10 mouse cellular contexts compared by ENCODE assay signal in genomic region chr7:140971479-140972171, GRCm38 (mm10). TPM values are rescaled to one million over a fixed set of nuclear protein-coding genes. Genes with fewer than 3 reads are reported as not detected.
DNase-seq lines count a peak whose midpoint lies in the region; ATAC-seq and TF ChIP-seq lines count a peak whose summit lies in the region.
"Had no signal": no experiment of that assay in that cellular context is flagged by ENCODE, and none has a peak within 500 bp of the region (broad histone marks: within the 10 kb centered on the region; RNA-seq: fewer than 3 reads in every experiment).

No protein-coding gene starts in this region.

- H3K4me1 ChIP-seq in heart, postnatal 0 days (ENCODE audit: control insufficient read depth, insufficient read depth) = peaks cover 6% of the 10 kb centered on the region; the same call in 1 of the 2 replicates
- H3K4me1 ChIP-seq in limb, embryonic 14.5 days (ENCODE audit: control insufficient read depth, insufficient read depth, low read length) = peaks cover 29% of the 10 kb centered on the region
- peaks cover 44% of the 10 kb centered on the region for H3K4me1 ChIP-seq in stomach, embryonic 15.5 days
- H3K4me1 ChIP-seq in midbrain, postnatal 0 days (ENCODE audit: insufficient read depth, low read length) = no peaks in the 10 kb centered on the region

- TF ChIP-seq POLR2A in limb, embryonic 14.5 days (IDR thresholded peaks at IDR 0.05; ENCODE audit: borderline replicate concordance, extremely low read depth, insufficient read depth, insufficient read length) = no peak

- H3K4me3 ChIP-seq in gastrocnemius, adult 2 months = peak overlapping the region; percentile 9; the same call in 1 of the 2 replicates
- no peak overlapping the region for H3K4me3 ChIP-seq in heart, postnatal 0 days (ENCODE audit: low read depth, low read length)
- no peak overlapping the region for H3K4me3 ChIP-seq in limb, embryonic 14.5 days (replicated peaks; ENCODE audit: low read length)
- H3K4me3 ChIP-seq in stomach, embryonic 15.5 days (replicated peaks) = no peak overlapping the region
- no peak overlapping the region for H3K4me3 ChIP-seq in midbrain, postnatal 0 days (ENCODE audit: low read depth, low read length)
- H3K4me3 ChIP-seq: midbrain, embryonic 13.5 days had no signal

- intact Hi-C loops in gastrocnemius, adult 2 months (cut with DNase I) = no loop called here
- intact Hi-C loops in gastrocnemius, postnatal 36 days (cut with DNase I) = no loop called here
- intact Hi-C loops in left cerebral cortex, postnatal 14 days (cut with DNase I) = no loop called here

- no peak overlapping the region for H3K9ac ChIP-seq in heart, postnatal 0 days (replicated peaks; ENCODE audit: low read depth, low read length)
- H3K9ac ChIP-seq in limb, embryonic 14.5 days (ENCODE audit: low read depth, low read length, severe bottlenecking) = no peak overlapping the region
- H3K9ac ChIP-seq in stomach, embryonic 15.5 days = no peak overlapping the region
- H3K9ac ChIP-seq in midbrain, postnatal 0 days (replicated peaks; ENCODE audit: low read length, poor library complexity, severe bottlenecking) = no peak overlapping the region
- H3K9ac ChIP-seq: midbrain, embryonic 13.5 days had no signal

- no peak for TF ChIP-seq EP300 in heart, postnatal 0 days (IDR thresholded peaks at IDR 0.05; ENCODE audit: low read depth)

- 0 out of 2 replicates have a peak, but pooled peaks cover 16% of the 10 kb centered on the region for H3K27me3 ChIP-seq in heart, postnatal 0 days (ENCODE audit: control insufficient read depth, insufficient read depth, low read length)
- H3K27me3 ChIP-seq in limb, embryonic 14.5 days (ENCODE audit: control insufficient read depth, insufficient read depth, low read length) = no peaks in the 10 kb centered on the region
- no peaks in the 10 kb centered on the region for H3K27me3 ChIP-seq in stomach, embryonic 15.5 days (replicated peaks)
- H3K27me3 ChIP-seq in midbrain, postnatal 0 days (ENCODE audit: insufficient read depth, low read length) = no peaks in the 10 kb centered on the region

- no peak overlapping the region for H3K4me2 ChIP-seq in heart, postnatal 0 days (ENCODE audit: low read depth, low read length)
- no peak overlapping the region for H3K4me2 ChIP-seq in limb, embryonic 14.5 days (replicated peaks; ENCODE audit: low read depth, low read length, severe bottlenecking)
- 0 out of 2 replicates have a peak overlapping the region, but pooled peaks have one; percentile 14 for H3K4me2 ChIP-seq in stomach, embryonic 15.5 days
- no peak overlapping the region for H3K4me2 ChIP-seq in midbrain, postnatal 0 days (ENCODE audit: low read depth, low read length, poor library complexity, severe bottlenecking)
- H3K4me2 ChIP-seq: midbrain, embryonic 13.5 days had no signal

- DNase-seq in gastrocnemius, adult 2 months = no peak
- no peak for DNase-seq in gastrocnemius, postnatal 36 days
- DNase-seq in heart, postnatal 0 days (ENCODE audit: low spot score) = no peak
- DNase-seq in limb, embryonic 14.5 days (ENCODE audit: low spot score) = peak; percentile 68
- no peak for DNase-seq in left cerebral cortex, postnatal 14 days (ENCODE audit: low spot score in 2 of 2)
- DNase-seq in gastrocnemius, postnatal 10 days = no peak
- DNase-seq in midbrain, postnatal 0 days (ENCODE audit: low spot score) = no peak

- peak; percentile 60; the same call in 1 of the 2 replicates for ATAC-seq in heart, postnatal 0 days (ENCODE audit: insufficient read depth, low read depth)
- peak; percentile 68 for ATAC-seq in limb, embryonic 14.5 days (ENCODE audit: low FRiP score, low read depth)
- peak; percentile 61; the same call in 1 of the 2 replicates for ATAC-seq in stomach, embryonic 15.5 days (ENCODE audit: insufficient read depth, low FRiP score, low read depth)
- no peak for ATAC-seq in midbrain, postnatal 0 days (ENCODE audit: low FRiP score)
- ATAC-seq: inflammation-experienced regulatory T-cells, adult 6 months; midbrain, embryonic 13.5 days had no signal

- H3K27ac ChIP-seq in gastrocnemius, adult 2 months = peak overlapping the region; percentile 84
- peak overlapping the region; percentile 66 for H3K27ac ChIP-seq in heart, postnatal 0 days (ENCODE audit: low read depth)
- H3K27ac ChIP-seq in limb, embryonic 14.5 days (replicated peaks; ENCODE audit: low read depth, low read length) = peak overlapping the region; percentile 55; the same call in 1 of the 2 replicates
- peak overlapping the region; percentile 93 for H3K27ac ChIP-seq in stomach, embryonic 15.5 days
- H3K27ac ChIP-seq in midbrain, postnatal 0 days (ENCODE audit: low read depth, low read length) = no peak overlapping the region
- H3K27ac ChIP-seq: midbrain, embryonic 13.5 days had no signal

- H3K9me3 ChIP-seq in heart, postnatal 0 days (replicated peaks; ENCODE audit: control insufficient read depth, low read length) = no peaks in the 10 kb centered on the region
- no peaks in the 10 kb centered on the region for H3K9me3 ChIP-seq in limb, embryonic 14.5 days (ENCODE audit: control insufficient read depth, low read length)
- H3K9me3 ChIP-seq in stomach, embryonic 15.5 days = no peaks in the 10 kb centered on the region
- no peaks in the 10 kb centered on the region for H3K9me3 ChIP-seq in midbrain, postnatal 0 days (ENCODE audit: low read length)
- H3K9me3 ChIP-seq: midbrain, embryonic 13.5 days had no signal

- 56% methylated on average over 8 of the region's 8 CpGs for WGBS in heart, postnatal 0 days
- 61% methylated on average over 8 of the region's 8 CpGs for WGBS in limb, embryonic 14.5 days
- 45% methylated on average over 8 of the region's 8 CpGs for WGBS in stomach, embryonic 15.5 days
- WGBS in midbrain, postnatal 0 days = 80% methylated on average over 8 of the region's 8 CpGs

- H3K36me3 ChIP-seq in heart, postnatal 0 days (replicated peaks; ENCODE audit: control insufficient read depth, insufficient read depth, low read length) = no peaks in the 10 kb centered on the region
- H3K36me3 ChIP-seq in limb, embryonic 14.5 days (ENCODE audit: control insufficient read depth, insufficient read depth, low read length) = no peaks in the 10 kb centered on the region
- H3K36me3 ChIP-seq in stomach, embryonic 15.5 days = no peaks in the 10 kb centered on the region
- no peaks in the 10 kb centered on the region for H3K36me3 ChIP-seq in midbrain, postnatal 0 days (ENCODE audit: insufficient read depth, low read length)
- H3K36me3 ChIP-seq: midbrain, embryonic 13.5 days had no signal

- no peak for TF ChIP-seq CTCF in gastrocnemius, adult 2 months (IDR thresholded peaks at IDR 0.05)
- TF ChIP-seq CTCF in heart, postnatal 0 days (IDR thresholded peaks at IDR 0.05; ENCODE audit: low read depth) = no peak
- no peak for TF ChIP-seq CTCF in midbrain, postnatal 0 days (IDR thresholded peaks at IDR 0.05)

RNA-seq across cellular contexts. Expression of gene Ifitm1, which starts 4.6 kb away (rescaled TPM):
- total RNA-seq in gastrocnemius, adult 2 months (2021) = 1 to 10 TPM in 1 of 2 experiments, under 1 TPM in 1; 0.69 to 1.4 TPM
- total RNA-seq in gastrocnemius, postnatal 36 days (2021) = under 1 TPM in 1 of 2 experiments, not detected in 1; 0.77 TPM
- 1.4 and 23.1 TPM in 2 replicates for total RNA-seq in heart, postnatal 0 days (2014; rRNA removed; ENCODE audit: low replicate concordance)
- 4.1 and 6.6 TPM in 2 replicates for polyA plus RNA-seq in heart, postnatal 0 days (2015; fragmentation: Nextera tagmentation; extraction: Ambion mirVana)
- 68.1 and 115 TPM in 2 replicates for polyA plus RNA-seq in limb, embryonic 14.5 days (2012; rRNA removed)
- 55.4 and 66.7 TPM in 2 replicates for polyA plus RNA-seq in limb, embryonic 14.5 days (2014; fragmentation: Nextera tagmentation; extraction: Ambion mirVana)
- 179 and 209 TPM in 2 replicates for polyA plus RNA-seq in stomach, embryonic 15.5 days (2015; fragmentation: Nextera tagmentation; extraction: Ambion mirVana)
- 1 to 10 TPM; 4.7 to 4.9 TPM for total RNA-seq in left cerebral cortex, postnatal 14 days (2021)
- 1 to 10 TPM; 2.1 to 3.7 TPM for total RNA-seq in gastrocnemius, postnatal 10 days (2021)
- 9.7 and 16.3 TPM in 2 replicates for total RNA-seq in midbrain, postnatal 0 days (2014; rRNA removed)
- 14.6 and 21.2 TPM in 2 replicates for polyA plus RNA-seq in midbrain, postnatal 0 days (2015; fragmentation: Nextera tagmentation; extraction: Ambion mirVana)

RNA-seq across cellular contexts. Expression of gene Ifitm2, which starts 15.8 kb away (rescaled TPM):
- total RNA-seq in gastrocnemius, adult 2 months (2021) = 10 to 100 TPM; 42.2 to 82.6 TPM
- total RNA-seq in gastrocnemius, postnatal 36 days (2021) = 10 to 100 TPM; 50.9 to 51.8 TPM
- 172 and 232 TPM in 2 replicates for total RNA-seq in heart, postnatal 0 days (2014; rRNA removed; ENCODE audit: low replicate concordance)
- polyA plus RNA-seq in heart, postnatal 0 days (2015; fragmentation: Nextera tagmentation; extraction: Ambion mirVana) = 516 and 534 TPM in 2 replicates
- 1,234 and 1,466 TPM in 2 replicates for polyA plus RNA-seq in limb, embryonic 14.5 days (2012; rRNA removed)
- 1,822 and 1,827 TPM in 2 replicates for polyA plus RNA-seq in limb, embryonic 14.5 days (2014; fragmentation: Nextera tagmentation; extraction: Ambion mirVana)
- 1,181 and 1,379 TPM in 2 replicates for polyA plus RNA-seq in stomach, embryonic 15.5 days (2015; fragmentation: Nextera tagmentation; extraction: Ambion mirVana)
- 10 to 100 TPM; 11.5 to 15.0 TPM for total RNA-seq in left cerebral cortex, postnatal 14 days (2021)
- 100 to 1,000 TPM; 142 to 180 TPM for total RNA-seq in gastrocnemius, postnatal 10 days (2021)
- 66.6 and 79.1 TPM in 2 replicates for total RNA-seq in midbrain, postnatal 0 days (2014; rRNA removed)
- 200 and 218 TPM in 2 replicates for polyA plus RNA-seq in midbrain, postnatal 0 days (2015; fragmentation: Nextera tagmentation; extraction: Ambion mirVana)

RNA-seq across cellular contexts. Expression of gene Gm45717, which starts 15.9 kb away (rescaled TPM):
- not detected for total RNA-seq in gastrocnemius, adult 2 months (2021)
- total RNA-seq in gastrocnemius, postnatal 36 days (2021) = not detected
- not detected in 2 replicates for total RNA-seq in heart, postnatal 0 days (2014; rRNA removed; ENCODE audit: low replicate concordance)
- polyA plus RNA-seq in heart, postnatal 0 days (2015; fragmentation: Nextera tagmentation; extraction: Ambion mirVana) = 0.36 TPM in 1 of 2 replicates, not detected in the other
- not detected in 2 replicates for polyA plus RNA-seq in limb, embryonic 14.5 days (2012; rRNA removed)
- polyA plus RNA-seq in limb, embryonic 14.5 days (2014; fragmentation: Nextera tagmentation; extraction: Ambion mirVana) = not detected in 2 replicates
- 0.40 and 0.71 TPM in 2 replicates for polyA plus RNA-seq in stomach, embryonic 15.5 days (2015; fragmentation: Nextera tagmentation; extraction: Ambion mirVana)
- total RNA-seq in left cerebral cortex, postnatal 14 days (2021) = not detected
- not detected for total RNA-seq in gastrocnemius, postnatal 10 days (2021)
- total RNA-seq in midbrain, postnatal 0 days (2014; rRNA removed) = not detected in 2 replicates
- 0.81 TPM in 1 of 2 replicates, not detected in the other for polyA plus RNA-seq in midbrain, postnatal 0 days (2015; fragmentation: Nextera tagmentation; extraction: Ambion mirVana)
- polyA plus RNA-seq: inflammation-experienced regulatory T-cells, adult 6 months; midbrain, embryonic 13.5 days had no signal

RNA-seq across cellular contexts. Expression of gene Ifitm5, which starts 21.5 kb away (rescaled TPM):
- total RNA-seq in gastrocnemius, adult 2 months (2021) = under 1 TPM in 1 of 2 experiments, not detected in 1; 0.33 TPM
- under 1 TPM in 1 of 2 experiments, not detected in 1; 0.35 TPM for total RNA-seq in gastrocnemius, postnatal 36 days (2021)
- 3.4 TPM in 1 of 2 replicates, not detected in the other for total RNA-seq in heart, postnatal 0 days (2014; rRNA removed; ENCODE audit: low replicate concordance)
- 0.56 and 0.87 TPM in 2 replicates for polyA plus RNA-seq in heart, postnatal 0 days (2015; fragmentation: Nextera tagmentation; extraction: Ambion mirVana)
- 30.9 and 34.4 TPM in 2 replicates for polyA plus RNA-seq in limb, embryonic 14.5 days (2012; rRNA removed)
- polyA plus RNA-seq in limb, embryonic 14.5 days (2014; fragmentation: Nextera tagmentation; extraction: Ambion mirVana) = 32.3 and 44.3 TPM in 2 replicates
- 3.2 and 3.6 TPM in 2 replicates for polyA plus RNA-seq in stomach, embryonic 15.5 days (2015; fragmentation: Nextera tagmentation; extraction: Ambion mirVana)
- not detected for total RNA-seq in left cerebral cortex, postnatal 14 days (2021)
- total RNA-seq in gastrocnemius, postnatal 10 days (2021) = 1 to 10 TPM in 1 of 2 experiments, under 1 TPM in 1; 0.54 to 6.9 TPM
- 0.99 TPM in 1 of 2 replicates, not detected in the other for total RNA-seq in midbrain, postnatal 0 days (2014; rRNA removed)
- polyA plus RNA-seq in midbrain, postnatal 0 days (2015; fragmentation: Nextera tagmentation; extraction: Ambion mirVana) = 0.63 TPM in 1 of 2 replicates, not detected in the other

RNA-seq across cellular contexts. Expression of gene Pgghg, which starts 30.4 kb away (rescaled TPM):
- 1 to 10 TPM; 3.8 to 5.6 TPM for total RNA-seq in gastrocnemius, adult 2 months (2021)
- 1 to 10 TPM; 3.6 to 4.6 TPM for total RNA-seq in gastrocnemius, postnatal 36 days (2021)
- 13.8 and 16.3 TPM in 2 replicates for total RNA-seq in heart, postnatal 0 days (2014; rRNA removed; ENCODE audit: low replicate concordance)
- 5.8 and 5.9 TPM in 2 replicates for polyA plus RNA-seq in heart, postnatal 0 days (2015; fragmentation: Nextera tagmentation; extraction: Ambion mirVana)
- polyA plus RNA-seq in limb, embryonic 14.5 days (2012; rRNA removed) = 52.8 and 68.8 TPM in 2 replicates
- 26.7 and 31.3 TPM in 2 replicates for polyA plus RNA-seq in limb, embryonic 14.5 days (2014; fragmentation: Nextera tagmentation; extraction: Ambion mirVana)
- 21.2 and 23.5 TPM in 2 replicates for polyA plus RNA-seq in stomach, embryonic 15.5 days (2015; fragmentation: Nextera tagmentation; extraction: Ambion mirVana)
- total RNA-seq in left cerebral cortex, postnatal 14 days (2021) = 1 to 10 TPM; 3.8 to 3.9 TPM
- total RNA-seq in gastrocnemius, postnatal 10 days (2021) = 10 to 100 TPM in 1 of 2 experiments, 1 to 10 TPM in 1; 7.6 to 13.1 TPM
- 7.8 and 10.5 TPM in 2 replicates for total RNA-seq in midbrain, postnatal 0 days (2014; rRNA removed)
- 4.3 and 4.4 TPM in 2 replicates for polyA plus RNA-seq in midbrain, postnatal 0 days (2015; fragmentation: Nextera tagmentation; extraction: Ambion mirVana)
